Mouse (Mus musculus) megakaryocyte, embryonic 14.5 days (primary cell): ENCODE data around the gene Tpgs1. TPM values are rescaled to one million over a fixed set of nuclear protein-coding genes. Genes with fewer than 3 reads are reported as not detected.

Experiments used
- H3K27me3 ChIP-seq: replicated peaks from 2 replicates; pipeline ENCODE3; 2012; ENCODE audit warnings: inconsistent platforms
- H3K36me3 ChIP-seq: replicated peaks from 2 replicates; pipeline ENCODE3; 2012; ENCODE audit warnings: low read length, inconsistent platforms, mixed read lengths
- H3K4me1 ChIP-seq: 2 replicates; pipeline ENCODE4 v1.6.1; 2012; ENCODE audit warnings: inconsistent platforms
- H3K4me3 ChIP-seq: replicated peaks from 2 replicates; pipeline ENCODE3; 2012; ENCODE audit warnings: moderate library complexity, mild to moderate bottlenecking, inconsistent platforms
- H3K9me3 ChIP-seq: 2 replicates; pipeline ENCODE4 v1.6.1; 2012; ENCODE audit warnings: inconsistent platforms
- FLI1 ChIP-seq: IDR thresholded peaks from 2 replicates; pipeline ENCODE4 v1.6.1; 2012; ENCODE audit warnings: low read length, inconsistent platforms, mixed read lengths
- GATA1 ChIP-seq: IDR thresholded peaks from 3 replicates; pipeline ENCODE4 v1.6.1; 2012; ENCODE audit warnings: mixed read lengths, low read length, inconsistent platforms, borderline replicate concordance
- polyA plus RNA-seq: library from polyadenylated mRNA; stranded (reverse); fragments of >175 nt; gene quantifications from 2 replicates; pipeline ENCODE4 v1.2.3, GENCODE M21; 2012; ENCODE audit warnings: low replicate concordance; ENCODE audit not compliant: insufficient read depth

The Tpgs1 gene
- polyA plus RNA-seq, 1 experiment = 209 TPM

DNA sequence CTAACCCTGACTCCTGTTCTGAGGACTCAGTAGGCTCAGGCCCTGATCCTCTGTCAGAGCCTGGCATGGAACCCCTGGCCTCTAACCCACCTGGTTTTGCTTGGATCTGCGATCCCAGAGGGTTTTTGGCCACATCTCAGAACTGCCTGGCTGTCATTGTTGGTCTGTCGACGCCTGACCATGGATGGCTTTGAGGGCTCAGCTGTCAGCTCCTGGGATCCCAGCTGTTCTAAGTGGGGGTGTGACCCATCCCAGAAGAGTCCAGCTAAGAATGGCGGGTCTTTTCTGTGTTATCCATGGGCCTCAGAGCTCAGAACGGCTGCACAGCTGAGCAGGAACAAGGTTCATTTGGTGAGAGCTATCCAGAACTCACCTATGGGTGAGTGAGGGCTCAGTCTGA, 51.9 kb downstream of the Tpgs1 start:
- Histone ChIP-seq H3K27me3 (peaks cover 90% of the 10 kb centered on the region), H3K36me3 (no peaks in the 10 kb centered on the region)
- TF ChIP-seq GATA1 (no peak), FLI1 (no peak)

DNA sequence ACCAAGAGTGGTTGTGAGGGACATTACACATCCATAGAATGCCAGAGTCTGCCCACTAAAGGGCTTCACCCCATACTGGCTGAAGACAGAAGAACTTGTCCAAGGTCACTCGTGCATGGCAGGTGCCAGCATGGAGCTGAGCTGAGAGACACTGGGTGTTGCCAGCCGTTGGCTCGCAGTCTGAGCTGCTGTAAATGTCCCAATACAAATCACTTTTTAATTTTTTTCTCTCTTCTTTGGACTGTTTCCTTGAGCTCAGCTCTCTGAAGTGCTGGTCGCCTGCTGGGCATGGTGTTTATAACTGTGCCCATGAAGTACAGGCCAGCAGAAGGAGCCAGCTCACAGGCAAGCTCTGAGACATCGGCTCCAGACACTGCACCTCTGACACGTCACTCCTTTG, 53.9 kb downstream of the Tpgs1 start:
- Histone ChIP-seq H3K36me3 (no peaks in the 10 kb centered on the region), H3K9me3 (peaks cover 9% of the 10 kb centered on the region), H3K4me3 (no peak overlapping the region), H3K27me3 (peaks cover 76% of the 10 kb centered on the region), H3K4me1 (peaks cover 4% of the 10 kb centered on the region; the same call in 1 of the 2 replicates)
- TF ChIP-seq GATA1 (no peak), FLI1 (no peak)

More for the DNA sequence above, 51.9 kb downstream of the Tpgs1 start:
- H3K4me3 ChIP-seq = no peak overlapping the region
- 0 out of 2 replicates have a peak, but pooled peaks cover 3% of the 10 kb centered on the region for H3K9me3 ChIP-seq
- peaks cover 19% of the 10 kb centered on the region for H3K4me1 ChIP-seq

DNA sequence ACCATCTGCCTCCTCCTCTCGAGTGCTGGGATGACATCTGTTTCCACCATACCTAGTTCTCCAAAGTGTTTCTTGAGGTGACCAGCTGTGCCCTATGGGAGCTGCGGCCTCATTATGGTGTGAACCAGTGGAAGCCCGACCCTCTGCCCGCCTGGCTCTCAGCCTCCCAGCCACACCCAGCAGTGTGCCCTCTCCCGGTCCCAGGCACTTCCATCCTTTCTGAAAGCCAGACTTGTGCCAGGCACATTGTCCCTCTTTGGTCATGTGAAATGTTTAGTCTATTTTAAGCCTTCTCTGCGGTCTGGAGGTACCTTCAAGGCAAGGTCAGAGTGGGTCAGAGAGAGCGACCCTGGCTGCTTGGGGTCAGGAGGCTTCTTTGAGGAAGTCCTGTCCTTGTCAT, 54.5 kb downstream of the Tpgs1 start:
- H3K4me1 ChIP-seq = peaks cover 10% of the 10 kb centered on the region; the same call in 1 of the 2 replicates
- no peaks in the 10 kb centered on the region for H3K36me3 ChIP-seq
- H3K9me3 ChIP-seq = peaks cover 8% of the 10 kb centered on the region
- TF ChIP-seq FLI1 (no peak), GATA1 (no peak)
- H3K4me3 ChIP-seq = no peak overlapping the region
- H3K27me3 ChIP-seq = peaks cover 76% of the 10 kb centered on the region

Other genes with a start within 250 kb of the Tpgs1 start
- gene Vmn2r83, start 200.6 kb upstream of the Tpgs1 start, polyA plus RNA-seq = not detected in 2 replicates
- 5.7 and 5.9 TPM in 2 replicates for gene Plpp2, start 135.6 kb upstream of the Tpgs1 start, polyA plus RNA-seq
- gene Mier2, start 114.2 kb upstream of the Tpgs1 start, polyA plus RNA-seq = 32.9 and 68.6 TPM in 2 replicates
- gene Theg, start 82.0 kb upstream of the Tpgs1 start, polyA plus RNA-seq = 1.2 TPM in 1 of 2 replicates, not detected in the other
- not detected in 2 replicates for gene C2cd4c, start 55.3 kb upstream of the Tpgs1 start, polyA plus RNA-seq
- gene Shc2, start 31.5 kb upstream of the Tpgs1 start, polyA plus RNA-seq = not detected in 2 replicates
- not detected in 2 replicates for gene Odf3l2, start 23.6 kb upstream of the Tpgs1 start, polyA plus RNA-seq
- 0.78 TPM in 1 of 2 replicates, not detected in the other for gene Madcam1, start 4.8 kb upstream of the Tpgs1 start, polyA plus RNA-seq
- 451 and 1,194 TPM in 2 replicates for gene Cdc34, start 12.8 kb downstream of the Tpgs1 start, polyA plus RNA-seq
- 1.4 and 2.2 TPM in 2 replicates for gene Gzmm, start 19.7 kb downstream of the Tpgs1 start, polyA plus RNA-seq
- gene Bsg, start 35.1 kb downstream of the Tpgs1 start, polyA plus RNA-seq = 2,144 and 3,272 TPM in 2 replicates
- 1.5 and 1.8 TPM in 2 replicates for gene Hcn2, start 47.3 kb downstream of the Tpgs1 start, polyA plus RNA-seq
- 11.1 and 25.3 TPM in 2 replicates for gene Polrmt, start 77.2 kb downstream of the Tpgs1 start, polyA plus RNA-seq
- gene Fgf22, start 85.7 kb downstream of the Tpgs1 start, polyA plus RNA-seq = not detected in 2 replicates
- gene Rnf126, start 97.6 kb downstream of the Tpgs1 start, polyA plus RNA-seq = 302 and 542 TPM in 2 replicates
- gene Fstl3, start 107.9 kb downstream of the Tpgs1 start, polyA plus RNA-seq = 1.6 TPM in 1 of 2 replicates, not detected in the other
- gene Prss57, start 121.6 kb downstream of the Tpgs1 start, polyA plus RNA-seq = 0.70 TPM in 1 of 2 replicates, not detected in the other
- 39.0 and 54.6 TPM in 2 replicates for gene Palm, start 124.2 kb downstream of the Tpgs1 start, polyA plus RNA-seq
- 1.5 and 2.5 TPM in 2 replicates for gene Misp, start 151.6 kb downstream of the Tpgs1 start, polyA plus RNA-seq
- gene Ptbp1, start 185.1 kb downstream of the Tpgs1 start, polyA plus RNA-seq = 849 and 1,831 TPM in 2 replicates
- 96.7 and 434 TPM in 2 replicates for gene Prtn3, start 205.1 kb downstream of the Tpgs1 start, polyA plus RNA-seq
- gene Plppr3, start 205.3 kb downstream of the Tpgs1 start, polyA plus RNA-seq = 0.80 and 16.9 TPM in 2 replicates
- 5.6 and 23.2 TPM in 2 replicates for gene Elane, start 216.9 kb downstream of the Tpgs1 start, polyA plus RNA-seq
- not detected in 2 replicates for gene Cfd, start 221.5 kb downstream of the Tpgs1 start, polyA plus RNA-seq
- 32.2 and 85.7 TPM in 2 replicates for gene Med16, start 239.6 kb downstream of the Tpgs1 start, polyA plus RNA-seq
- gene Gm26602, start 241.5 kb downstream of the Tpgs1 start, polyA plus RNA-seq = not detected in 2 replicates
- gene Kiss1r, start 247.6 kb downstream of the Tpgs1 start, polyA plus RNA-seq = 2.7 and 4.5 TPM in 2 replicates